Mouse (Mus musculus) embryo, embryonic 10 days (tissue): ENCODE measurements around the gene Rnf150.

Experiments used
- DNase-seq: peaks from one replicate; pipeline ENCODE4 v3.0.0-alpha.2; 2015; ENCODE audit warnings: low spot score

Rnf150 gene

DNA sequence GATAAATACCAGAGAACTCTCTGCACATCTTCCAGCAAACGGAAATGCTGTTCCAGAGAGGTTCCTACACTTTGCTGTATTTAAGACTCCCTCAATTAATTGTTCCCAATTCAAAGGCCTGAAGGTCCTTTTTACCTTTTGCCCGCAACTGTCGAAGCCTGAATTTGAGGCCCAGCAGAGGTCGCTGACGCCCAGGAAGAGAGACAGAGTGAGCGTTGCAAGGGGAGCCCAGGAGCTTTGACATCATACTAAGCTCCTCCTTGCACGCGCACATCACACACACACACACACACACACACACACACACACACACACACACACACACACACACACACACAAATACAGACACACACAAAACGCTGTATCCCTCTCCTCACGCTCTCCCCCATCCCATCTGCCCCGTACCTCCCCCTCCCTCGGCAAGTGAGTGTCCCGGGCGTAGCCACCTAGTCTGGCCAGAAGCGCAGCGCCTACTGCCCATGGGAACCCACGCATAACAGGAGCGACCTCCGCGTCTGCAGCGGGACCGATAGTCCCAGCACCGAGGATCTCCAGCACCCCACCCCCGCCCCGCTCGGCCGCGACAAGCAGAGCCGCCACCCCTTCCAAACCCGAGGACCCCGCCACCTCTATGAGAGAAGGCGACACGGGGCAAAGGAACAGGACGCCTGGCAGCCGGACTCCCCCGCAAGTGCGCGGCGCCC, at the start of gene Rnf150:
Rnf150 (plus strand) TSS at position 316 of the 704 bp plus-strand sequence.
- peak; percentile 90 for DNase-seq

DNA sequence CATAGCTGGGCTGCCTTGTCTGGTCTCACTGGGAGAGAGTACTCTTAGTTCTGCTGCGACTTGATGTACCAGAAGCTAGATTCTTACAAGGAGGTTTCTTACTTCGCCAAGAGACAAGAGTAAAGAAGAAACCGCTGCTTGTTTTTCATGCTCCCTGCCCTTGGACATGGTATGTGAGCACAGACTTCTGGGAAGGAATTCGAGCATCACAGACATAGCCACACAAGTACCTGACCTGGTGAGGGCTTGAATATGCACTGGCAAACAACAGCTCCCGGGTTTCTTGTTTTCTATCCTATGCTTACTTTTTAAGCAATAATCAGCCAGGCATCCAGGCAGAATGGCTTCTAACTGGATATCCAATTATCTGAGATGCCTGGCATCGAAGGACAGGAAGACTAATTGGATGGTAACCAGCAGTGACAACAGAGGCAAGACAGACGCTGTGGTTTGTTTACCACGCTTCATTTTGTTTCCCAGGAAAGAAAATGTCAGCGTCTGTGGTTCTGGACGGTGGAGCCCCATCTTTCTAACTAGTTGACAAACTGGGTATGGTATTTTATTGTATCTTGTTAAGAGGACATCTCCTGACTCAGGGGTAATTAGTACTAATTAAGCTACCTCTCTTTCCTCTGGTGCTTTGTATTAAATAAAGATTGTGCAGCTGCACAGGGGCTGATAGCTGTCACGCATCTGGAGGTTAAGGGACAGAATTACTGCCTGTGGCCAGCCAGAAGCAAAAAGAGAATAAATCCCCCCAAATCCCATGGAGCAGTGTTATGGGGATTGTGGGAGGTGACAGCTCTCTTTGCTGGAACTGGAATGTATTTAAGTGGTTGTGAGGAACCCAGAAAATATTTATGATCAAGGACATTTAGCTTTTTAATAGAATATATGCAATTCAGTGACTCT, 36.8 kb upstream of the Rnf150 start:
- DNase-seq = no peak

DNA sequence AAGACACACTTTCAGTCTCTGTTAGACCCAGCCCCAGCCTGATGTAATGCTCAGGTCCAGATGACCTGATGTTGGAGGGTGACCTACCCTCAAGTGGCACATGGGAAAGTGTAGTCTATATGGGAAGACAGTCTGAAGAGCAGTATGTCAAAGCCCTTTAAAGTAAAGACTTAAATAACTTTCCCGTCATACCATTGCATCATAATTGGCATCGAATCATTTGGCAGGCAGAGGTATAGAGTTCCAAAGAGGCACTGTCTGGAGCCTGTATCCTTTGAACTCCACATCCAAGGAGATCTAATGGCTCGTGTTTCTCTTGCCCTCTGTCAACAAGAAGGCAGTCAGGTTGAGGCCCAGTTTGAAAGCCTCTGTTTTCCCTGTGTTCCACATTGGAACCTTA, 22.7 kb upstream of the Rnf150 start:
- no peak for DNase-seq

DNA sequence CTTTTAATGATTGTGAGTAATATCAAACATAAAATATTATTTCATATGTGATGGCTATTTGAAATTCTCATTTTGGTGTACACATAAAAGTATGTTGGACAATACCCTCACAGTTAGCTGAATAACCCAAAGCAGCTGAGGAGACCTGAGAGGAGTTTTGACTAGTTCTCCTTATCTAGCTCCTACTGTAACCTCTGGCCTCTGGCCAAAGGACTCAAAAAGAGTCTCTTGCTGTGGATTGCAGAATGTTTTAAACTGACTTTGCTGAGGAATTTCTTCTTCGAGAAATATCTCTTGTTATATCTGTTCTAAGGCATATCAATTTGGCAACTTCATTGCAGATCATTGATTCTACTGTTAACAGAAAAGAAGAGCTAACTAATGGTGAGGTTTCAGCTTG, 22.2 kb upstream of the Rnf150 start:
- no peak for DNase-seq

DNA sequence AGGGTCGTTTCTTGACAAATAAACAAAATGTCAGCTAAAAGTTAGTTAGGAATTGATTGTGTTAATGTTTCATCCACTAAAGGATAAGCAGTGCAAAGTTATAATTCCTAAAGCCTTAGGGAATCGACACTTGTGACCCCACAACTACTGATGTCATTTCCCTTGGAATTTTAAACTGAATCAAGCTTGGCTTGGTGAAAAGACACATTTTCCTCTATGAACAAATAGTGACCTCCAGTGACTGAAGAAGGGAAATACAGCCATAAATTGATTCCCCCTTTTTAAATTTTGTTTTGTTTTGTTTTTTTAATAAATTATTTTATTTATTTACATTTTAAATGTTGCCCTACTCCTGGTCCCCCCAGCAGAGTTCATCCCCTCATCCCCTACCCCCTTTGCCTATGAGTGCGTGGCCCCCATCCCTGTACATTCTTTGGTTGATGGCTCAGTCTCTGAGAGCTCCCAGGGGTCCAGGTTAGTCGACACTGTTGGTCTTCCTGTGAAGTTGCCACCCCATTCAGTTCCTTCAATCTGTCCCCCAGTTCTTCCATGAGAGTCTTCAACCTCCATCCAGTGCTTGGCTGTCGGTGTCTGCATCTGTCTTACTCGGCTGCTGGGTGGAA, 21.5 kb upstream of the Rnf150 start:
- peak; percentile 33 for DNase-seq

DNA sequence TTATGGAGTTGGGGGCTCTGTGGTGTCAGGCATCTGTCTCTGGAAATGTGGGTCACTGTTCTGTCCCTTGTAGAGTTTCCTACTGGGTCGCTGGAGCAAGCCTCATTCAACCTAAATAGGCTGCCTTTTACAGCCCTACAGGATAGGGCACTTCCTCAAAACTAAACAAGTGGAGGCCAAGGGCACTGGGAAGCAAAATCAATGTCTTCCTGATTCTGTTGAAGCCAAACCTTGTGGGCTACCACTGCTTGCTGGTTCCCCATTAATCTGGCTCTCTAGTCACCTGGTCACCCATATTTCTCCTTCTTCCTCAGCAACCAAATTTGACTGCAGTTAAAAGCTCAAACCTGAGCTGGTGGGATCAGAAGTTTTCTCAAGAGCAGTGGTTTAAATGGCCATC, 19.5 kb upstream of the Rnf150 start:
- DNase-seq = no peak

DNA sequence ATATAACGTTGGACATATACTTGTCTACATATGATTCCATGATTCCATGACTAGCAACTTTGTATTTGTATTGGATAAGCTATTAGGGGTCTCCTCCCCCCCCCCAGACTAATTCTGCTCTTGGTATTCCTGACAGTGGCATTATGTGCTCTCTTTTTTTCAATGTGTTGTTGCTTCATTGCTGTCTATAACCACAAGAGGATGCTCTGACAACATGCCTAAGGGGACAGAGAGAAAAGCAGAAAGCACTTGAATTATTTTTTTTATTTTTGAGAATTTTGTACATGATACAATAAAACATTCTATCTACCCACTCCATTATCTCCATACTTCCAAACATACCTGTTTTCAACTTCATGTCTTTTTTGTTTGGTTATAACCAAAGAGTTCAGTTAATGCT, 18.7 kb upstream of the Rnf150 start:
- DNase-seq = no peak

DNA sequence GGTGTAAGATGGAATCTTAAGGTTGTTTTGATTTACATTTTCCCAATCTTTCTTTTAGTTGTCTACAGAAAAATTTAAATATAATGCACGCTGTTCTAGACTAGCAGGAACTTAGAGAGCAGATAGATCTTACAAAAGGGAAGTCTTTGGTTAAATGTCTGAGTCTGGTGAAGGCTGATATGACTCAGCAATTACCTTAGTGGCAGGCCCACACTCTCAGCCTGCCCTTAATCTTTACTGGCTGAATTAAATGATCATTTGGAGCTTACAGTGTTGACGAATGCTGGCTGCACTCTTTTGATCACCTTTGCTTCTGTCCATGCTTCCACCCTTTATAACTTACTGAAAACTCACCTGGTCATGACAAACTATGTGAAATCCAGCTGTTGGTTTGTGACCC, 17.1 kb upstream of the Rnf150 start:
- no peak for DNase-seq

DNA sequence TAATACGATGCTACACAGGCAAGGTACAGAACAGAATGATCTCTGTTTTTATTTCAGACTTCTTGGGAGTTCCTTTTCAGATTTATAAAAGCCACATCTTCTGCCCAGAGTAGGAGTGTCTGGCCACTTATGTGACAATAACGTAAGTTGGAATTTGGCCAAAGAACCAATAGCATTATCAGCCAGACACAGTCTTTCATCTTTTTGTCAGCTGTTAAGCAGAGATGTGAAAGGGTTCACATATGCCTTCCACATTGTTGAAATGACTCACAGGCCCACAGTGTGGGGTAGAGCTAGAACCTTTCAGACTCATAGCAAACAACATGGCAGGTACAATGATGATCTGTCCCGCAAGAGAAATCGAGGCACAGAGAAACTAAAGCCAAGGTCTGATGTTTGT, 16.4 kb upstream of the Rnf150 start:
- DNase-seq = no peak

DNA sequence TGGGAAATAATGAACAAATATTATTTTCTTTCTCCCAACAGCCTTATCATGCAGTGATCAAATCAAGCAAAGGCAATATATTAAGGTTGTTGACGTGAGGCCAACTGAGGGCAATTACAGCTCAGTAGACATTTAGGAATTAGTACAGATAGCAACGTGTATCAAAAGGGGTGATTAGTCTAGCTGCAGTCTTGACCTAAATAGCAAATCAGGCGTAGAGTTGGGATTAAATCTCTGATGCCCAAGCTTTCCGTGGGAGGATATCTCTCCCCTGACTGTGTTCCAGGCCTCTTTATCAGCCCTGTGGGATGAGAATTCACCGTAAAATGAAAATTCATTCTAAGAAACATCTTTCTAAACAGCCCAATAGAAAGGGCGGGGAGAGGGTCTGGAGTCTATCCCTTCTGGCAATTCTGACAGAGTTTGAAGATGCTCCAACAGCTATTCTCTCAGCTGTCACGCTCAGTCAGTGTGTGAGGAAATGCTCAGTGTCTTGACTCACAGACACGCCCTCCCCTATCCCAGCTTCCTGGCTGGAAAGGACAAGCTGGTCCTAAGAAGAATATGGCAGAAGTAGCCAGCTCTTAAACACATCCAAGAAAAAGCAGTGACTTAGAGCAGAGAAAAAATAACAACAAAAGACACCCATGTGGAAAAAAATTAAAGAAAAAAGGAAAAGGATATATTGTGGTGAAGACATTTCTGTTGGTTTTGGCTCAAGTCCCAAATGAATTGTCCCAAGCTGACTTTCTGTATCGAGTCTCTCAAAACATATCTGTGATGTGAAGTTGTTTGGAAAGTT, 4.4 kb upstream of the Rnf150 start:
- no peak for DNase-seq

DNA sequence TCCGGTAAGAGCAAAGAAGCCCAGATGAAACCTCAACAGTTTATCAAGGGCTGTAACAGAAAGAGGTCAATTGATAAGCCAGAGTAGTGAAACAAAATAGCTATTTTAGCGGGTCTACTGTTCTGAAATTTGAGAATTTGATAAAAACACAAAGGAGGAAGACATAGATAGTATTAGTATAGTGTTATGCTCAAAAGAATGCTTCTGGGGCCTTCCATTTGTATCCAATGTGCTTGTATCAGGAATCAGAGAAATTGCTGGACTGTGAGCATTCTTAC, 3.9 kb upstream of the Rnf150 start:
- no peak for DNase-seq

DNA sequence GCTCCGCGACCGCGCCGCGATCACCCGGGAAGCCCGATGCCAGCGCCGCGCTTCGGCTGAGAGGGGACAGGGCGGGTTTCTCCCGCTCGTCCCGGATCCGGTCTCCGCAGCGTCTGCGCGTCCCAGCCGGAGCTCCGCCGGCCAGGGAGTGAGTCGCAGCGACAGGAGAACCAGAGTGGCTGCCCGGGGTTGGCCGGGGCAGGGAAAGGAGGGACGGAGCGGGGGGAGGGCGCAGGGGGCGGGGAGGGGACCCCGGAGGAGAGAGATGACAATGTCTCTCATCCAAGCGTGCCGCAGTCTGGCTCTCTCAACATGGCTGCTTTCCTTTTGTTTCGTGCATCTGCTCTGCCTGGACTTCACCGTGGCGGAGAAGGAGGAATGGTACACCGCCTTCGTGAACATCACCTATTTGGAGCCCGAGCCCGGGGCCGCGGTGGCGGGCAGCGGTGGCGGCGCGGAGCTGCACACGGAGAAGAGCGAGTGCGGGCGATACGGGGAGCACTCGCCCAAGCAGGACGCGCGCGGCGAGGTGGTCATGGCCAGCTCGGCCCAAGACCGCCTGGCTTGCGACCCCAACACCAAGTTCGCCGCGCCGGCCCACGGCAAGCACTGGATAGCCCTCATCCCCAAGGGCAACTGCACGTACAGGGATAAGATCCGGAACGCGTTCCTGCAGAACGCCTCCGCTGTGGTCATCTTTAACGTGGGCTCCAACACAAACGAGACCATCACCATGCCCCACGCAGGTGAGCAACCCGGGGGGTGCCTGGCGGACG, 777 bp downstream of the Rnf150 start:
- DNase-seq = peak; percentile 67

DNA sequence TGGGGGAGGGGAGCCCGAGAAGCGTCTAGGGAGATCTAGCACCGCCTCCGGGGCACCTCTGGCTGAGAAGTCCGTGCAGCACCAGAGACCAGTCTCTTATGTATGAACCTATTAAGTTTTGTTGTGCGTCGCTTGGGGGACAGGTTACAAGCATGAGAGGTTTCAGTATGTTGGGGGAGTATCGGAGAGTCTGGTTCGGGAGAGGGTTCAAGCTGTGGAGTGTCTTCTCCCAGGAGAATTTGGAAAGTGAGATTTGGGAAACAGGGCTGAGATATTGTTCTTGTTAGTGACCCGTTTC, 1.3 kb downstream of the Rnf150 start:
- no peak for DNase-seq

DNA sequence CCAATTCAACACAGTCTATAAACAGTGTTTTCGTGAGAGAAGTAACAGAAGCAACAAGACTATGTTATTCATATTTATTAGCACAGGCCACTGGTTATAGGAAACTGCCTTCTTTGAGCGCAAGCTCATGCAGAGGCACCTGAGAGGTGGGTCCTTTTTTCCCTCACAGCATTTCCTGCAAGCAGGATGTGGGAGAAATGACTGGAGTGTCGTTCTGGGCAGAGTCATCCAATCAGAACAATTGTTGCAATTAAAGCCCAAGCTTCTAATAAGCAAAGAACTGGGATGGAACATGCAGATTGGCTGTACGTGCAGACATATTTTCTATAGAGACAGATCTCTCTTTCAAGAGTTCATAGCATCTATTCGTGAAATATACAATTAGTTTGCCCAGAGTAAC, 2.1 kb downstream of the Rnf150 start:
- DNase-seq = no peak

DNA sequence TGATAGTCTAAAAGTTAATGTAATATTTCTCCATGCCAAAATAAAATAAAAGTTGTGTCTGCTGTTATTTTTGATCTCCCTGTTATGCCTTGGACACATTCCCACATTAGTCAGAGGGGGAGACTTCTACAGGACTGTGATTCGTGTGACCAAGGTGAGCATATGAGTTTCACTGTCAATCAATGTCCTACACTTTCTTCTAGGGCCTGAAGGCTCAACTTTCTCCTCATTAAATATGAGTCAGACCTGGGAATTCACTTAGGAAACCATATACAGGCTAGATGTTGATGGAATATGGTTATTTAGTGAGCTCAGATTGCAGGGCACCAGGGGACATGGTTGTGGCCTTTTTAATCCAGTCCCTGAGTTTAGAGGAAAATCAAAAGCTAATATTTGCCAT, 3.1 kb downstream of the Rnf150 start:
- DNase-seq = no peak

DNA sequence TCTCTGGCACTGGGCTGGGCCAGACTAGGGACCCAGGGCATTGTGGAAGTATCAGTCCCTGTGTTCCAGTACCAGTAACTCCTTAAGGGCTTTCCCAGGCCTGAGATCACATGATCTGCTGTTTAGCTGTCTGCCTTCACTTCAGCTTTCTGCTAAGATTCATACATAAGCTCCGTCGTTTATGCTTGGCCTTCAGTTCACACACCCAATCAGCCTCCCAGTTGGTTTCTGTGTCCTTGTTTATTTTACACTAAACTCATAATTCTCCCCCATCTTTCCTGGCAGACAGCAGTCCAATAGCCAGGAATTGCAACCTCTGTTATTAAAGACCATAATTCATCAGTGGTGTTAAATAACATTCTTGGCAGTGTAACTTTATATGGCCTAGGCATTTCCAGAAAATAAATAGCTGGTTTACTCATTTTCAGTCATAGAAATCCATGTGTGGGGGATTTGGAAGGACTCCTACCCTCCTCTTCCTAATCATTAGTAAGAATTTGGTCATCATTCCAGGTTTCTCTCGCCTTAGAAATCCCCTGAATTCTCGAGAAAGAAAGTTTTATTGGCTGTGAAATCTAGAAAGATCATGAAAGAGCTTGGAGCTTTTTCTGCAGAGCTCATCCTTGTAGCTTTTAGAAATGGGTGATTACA, 7.8 kb downstream of the Rnf150 start:
- no peak for DNase-seq

DNA sequence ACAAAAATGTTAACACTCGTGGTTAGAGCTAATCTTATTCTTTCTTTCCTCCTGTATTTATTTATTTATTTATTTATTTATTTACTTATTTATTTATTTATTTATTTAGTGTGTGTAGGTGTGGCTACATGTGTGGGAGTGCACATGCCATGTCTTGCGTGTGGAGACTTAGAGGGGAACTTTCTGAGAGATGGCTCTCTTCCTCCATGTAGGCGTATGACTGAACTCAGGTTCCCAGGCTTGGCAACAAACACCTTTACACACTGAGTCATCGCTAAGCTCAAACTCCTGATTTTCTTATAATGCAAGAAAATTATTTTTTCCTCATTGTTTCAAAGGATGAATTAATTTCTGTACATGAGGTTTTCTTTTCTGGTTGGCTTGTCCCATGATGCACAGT, 8.8 kb downstream of the Rnf150 start:
- DNase-seq = no peak

DNA sequence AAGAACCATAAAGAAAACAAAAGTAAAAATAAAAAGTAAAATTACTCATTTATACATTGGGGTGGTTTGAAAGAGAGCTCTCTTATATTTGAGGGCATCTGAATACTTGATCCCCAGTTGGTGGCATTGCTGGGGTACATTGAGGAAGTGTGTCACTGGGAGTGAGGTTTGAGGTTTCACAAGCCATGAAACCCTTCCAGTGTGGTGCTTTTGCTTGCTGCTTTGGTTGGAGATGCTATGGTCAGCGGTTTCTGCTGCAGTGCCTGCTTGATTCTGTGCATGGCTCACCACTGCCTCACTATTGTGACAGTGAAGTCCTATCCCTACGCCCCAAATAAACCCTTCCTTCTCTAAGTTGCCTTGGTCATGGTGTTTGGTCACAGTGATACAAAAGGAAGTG, 10.9 kb downstream of the Rnf150 start:
- DNase-seq = no peak

DNA sequence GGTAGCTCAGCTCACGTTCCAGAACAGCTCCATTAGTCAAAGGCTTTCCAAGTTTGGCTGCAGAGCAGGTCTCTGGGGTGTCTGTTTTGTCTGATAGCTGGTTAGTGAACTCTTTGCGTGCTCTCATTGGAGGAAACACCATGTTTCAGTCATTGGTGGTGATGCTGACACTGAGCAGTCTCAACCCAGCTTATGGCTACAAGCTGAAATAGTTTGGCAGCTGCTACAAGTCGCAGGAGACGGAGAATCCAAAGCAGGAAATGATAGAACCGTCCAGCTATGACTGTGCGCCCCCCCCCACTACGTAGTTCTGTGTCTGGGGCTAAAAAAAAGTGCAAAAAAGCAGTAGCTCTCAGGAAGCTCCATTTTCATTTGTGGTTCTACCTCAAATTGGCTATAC, 12.0 kb downstream of the Rnf150 start:
- DNase-seq = no peak

DNA sequence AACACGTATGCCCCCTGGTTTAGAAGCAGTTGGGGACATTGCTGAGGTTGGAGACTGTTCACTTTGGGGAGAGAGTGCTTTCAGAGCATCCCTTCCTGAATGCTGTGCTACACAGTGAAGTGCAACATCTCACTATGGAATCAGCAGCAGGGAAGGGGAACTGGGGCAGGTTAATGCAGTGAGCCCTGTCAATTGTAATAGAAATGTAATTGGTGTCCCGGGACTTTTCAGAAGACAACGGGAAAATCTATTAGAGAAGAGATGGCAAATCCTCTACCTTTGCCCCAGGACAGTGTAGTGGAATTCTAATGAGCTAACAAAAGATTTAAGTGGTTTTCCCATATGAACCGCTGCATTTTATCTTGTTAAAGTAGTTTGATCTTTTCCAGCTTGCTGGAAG, 21.3 kb downstream of the Rnf150 start:
- DNase-seq = no peak

DNA sequence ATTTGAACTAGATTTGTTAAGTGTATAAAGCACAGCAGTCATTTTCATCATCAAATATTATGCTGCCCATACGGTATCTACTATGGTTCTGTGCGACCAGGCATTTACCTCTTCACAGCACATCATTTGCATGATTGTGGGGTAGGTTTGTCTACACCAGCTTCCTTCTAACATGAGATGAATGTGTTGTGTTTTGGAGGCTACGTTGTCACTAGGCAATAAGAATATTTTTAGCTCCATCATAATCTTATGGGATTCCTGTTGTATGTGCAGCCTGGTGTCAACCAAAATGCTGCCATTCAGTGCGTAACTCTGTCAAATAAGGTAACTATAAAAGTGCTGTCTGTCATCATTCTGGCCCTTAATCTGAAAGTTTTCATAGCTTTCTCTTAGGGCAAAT, 24.1 kb downstream of the Rnf150 start:
- no peak for DNase-seq
